Mouse (Mus musculus): ENCODE data around the gene Orai1.

- no peak for TF ChIP-seq GATA1 (IDR thresholded peaks at IDR 0.05; ENCODE audit: low read length)
- no peak for TF ChIP-seq TAL1 (IDR thresholded peaks at IDR 0.05; ENCODE audit: low read length)
These were observed 11.5 kb downstream of the Orai1 start for GRCm38 (mm10) chr5:123026414-123026813.

Measured in erythroblast, embryonic 14.5 days (primary cell).